Mouse (Mus musculus) embryonic stem cell, embryonic (primary cell): ENCODE data around the gene Gm45711.
"Not testable (repeated sequence)": the region's sequence is repeated elsewhere in the genome, so short reads cannot be mapped to it uniquely, and the experiment has no call there.

Experiments
- CTCF ChIA-PET, 4 experiments: fragments of 300-600 bp in 2 of 4; fragments of 350-600 bp in 2 of 4; sonication (Branson Sonifier 250); formaldehyde crosslinking; loops; one replicate each; lab custom pipeline; 2022; ENCODE audit warnings: inconsistent platforms in 2 of 4; lab: Charles Lee
- POLR2A ChIA-PET, 4 experiments: fragments of 300-600 bp in 2 of 4; fragments of 350-600 bp in 2 of 4; sonication (Branson Sonifier 250); formaldehyde crosslinking; loops; one replicate each; lab custom pipeline; 2022; ENCODE audit warnings: antibody characterized with exemption in 4 of 4, inconsistent platforms in 1 of 4; lab: Charles Lee

The Gm45711 gene

DNA sequence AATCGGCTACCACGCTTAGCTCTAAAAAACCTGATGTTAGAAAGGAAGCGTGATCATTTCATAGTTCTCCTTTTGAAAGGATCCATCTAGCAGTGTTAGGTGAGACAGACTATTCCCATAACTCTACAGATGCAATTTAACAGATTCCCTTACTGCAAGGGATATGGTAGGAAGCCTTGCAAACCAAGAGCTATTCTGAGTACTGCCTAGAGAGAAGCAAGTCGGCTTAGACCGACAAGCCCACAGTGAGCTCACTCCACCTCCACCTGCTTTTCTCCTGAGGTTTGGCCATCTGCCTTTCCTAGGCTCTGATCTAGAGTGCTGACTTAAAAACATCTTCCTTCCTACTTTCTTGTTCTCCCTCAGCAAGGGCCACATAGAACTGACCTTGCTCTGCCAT, 48.1 kb downstream of the Gm45711 start:
- POLR2A ChIA-PET, result not testable (repeated sequence)
- CTCF ChIA-PET, result interaction anchor here in 1 of 4 experiments (0.8 kb wide), 1 partner anchor 11 kb away, joined by 3 read pairs; no protein-coding TSS in a partner anchor

DNA sequence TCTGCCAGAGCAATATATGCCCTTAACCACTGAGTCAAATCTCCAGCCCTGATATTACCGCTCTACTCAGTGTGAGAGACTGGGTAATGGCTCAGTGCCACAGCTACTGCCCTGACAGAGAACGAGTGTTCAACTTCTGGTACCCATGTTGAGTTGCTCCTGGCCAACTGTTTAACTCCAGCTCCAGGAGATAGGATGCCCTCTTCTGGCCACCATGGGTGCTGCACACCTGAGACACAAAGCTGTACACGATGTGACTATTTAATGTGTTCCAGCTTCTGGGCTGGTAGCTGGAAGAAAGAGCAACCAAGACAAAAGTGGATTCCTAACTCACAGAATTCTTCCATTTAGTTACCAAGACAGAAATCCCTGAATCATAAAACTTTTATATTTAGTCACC, 56.9 kb downstream of the Gm45711 start:
- ChIA-PET CTCF (interaction anchor here (0.5 to 1.8 kb wide), 24 partner anchors 13 to 700 kb away, joined by 3 to 9 read pairs (median 4); partner anchors contain the start of genes Dync1li2 (in 2 of the 4) and Terb1 (in 1 of the 4)), POLR2A (interaction anchor here in 2 of 4 experiments (0.8 to 1.0 kb wide), 2 partner anchors 189 to 325 kb away, joined by 3 read pairs; no protein-coding TSS in a partner anchor)

DNA sequence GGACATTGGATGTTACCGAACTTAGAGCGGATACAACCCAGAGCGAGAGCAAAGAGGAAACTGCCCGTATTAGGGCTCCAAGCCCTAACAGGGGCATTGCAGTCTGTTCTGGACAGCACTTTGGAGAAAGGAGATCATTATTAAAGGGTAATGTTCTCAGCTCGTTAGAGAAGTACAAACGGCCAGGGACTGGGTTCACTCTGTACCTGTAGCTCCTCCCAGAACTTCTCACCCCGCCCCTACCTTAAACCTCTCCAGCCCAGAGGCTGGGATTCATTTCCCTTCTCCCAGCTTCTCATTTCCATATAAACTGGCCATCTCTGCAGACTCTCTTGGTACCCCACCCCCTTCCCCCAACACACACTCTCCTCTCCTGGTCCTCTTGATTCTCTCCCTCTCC, 58.4 kb downstream of the Gm45711 start:
- POLR2A ChIA-PET, result interaction anchor here in 3 of 4 experiments (0.6 to 2.4 kb wide), 15 partner anchors 9 to 351 kb away, joined by 3 to 9 read pairs (median 3); partner anchors contain the start of gene Dync1li2 (in 2 of the 3)
- CTCF ChIA-PET, result interaction anchor here in 3 of 4 experiments (0.6 to 1.6 kb wide), 15 partner anchors 10 to 340 kb away, joined by 3 to 6 read pairs (median 4); partner anchors contain the start of genes Bean1 (in 1 of the 3) and Terb1 (in 1 of the 3)

DNA sequence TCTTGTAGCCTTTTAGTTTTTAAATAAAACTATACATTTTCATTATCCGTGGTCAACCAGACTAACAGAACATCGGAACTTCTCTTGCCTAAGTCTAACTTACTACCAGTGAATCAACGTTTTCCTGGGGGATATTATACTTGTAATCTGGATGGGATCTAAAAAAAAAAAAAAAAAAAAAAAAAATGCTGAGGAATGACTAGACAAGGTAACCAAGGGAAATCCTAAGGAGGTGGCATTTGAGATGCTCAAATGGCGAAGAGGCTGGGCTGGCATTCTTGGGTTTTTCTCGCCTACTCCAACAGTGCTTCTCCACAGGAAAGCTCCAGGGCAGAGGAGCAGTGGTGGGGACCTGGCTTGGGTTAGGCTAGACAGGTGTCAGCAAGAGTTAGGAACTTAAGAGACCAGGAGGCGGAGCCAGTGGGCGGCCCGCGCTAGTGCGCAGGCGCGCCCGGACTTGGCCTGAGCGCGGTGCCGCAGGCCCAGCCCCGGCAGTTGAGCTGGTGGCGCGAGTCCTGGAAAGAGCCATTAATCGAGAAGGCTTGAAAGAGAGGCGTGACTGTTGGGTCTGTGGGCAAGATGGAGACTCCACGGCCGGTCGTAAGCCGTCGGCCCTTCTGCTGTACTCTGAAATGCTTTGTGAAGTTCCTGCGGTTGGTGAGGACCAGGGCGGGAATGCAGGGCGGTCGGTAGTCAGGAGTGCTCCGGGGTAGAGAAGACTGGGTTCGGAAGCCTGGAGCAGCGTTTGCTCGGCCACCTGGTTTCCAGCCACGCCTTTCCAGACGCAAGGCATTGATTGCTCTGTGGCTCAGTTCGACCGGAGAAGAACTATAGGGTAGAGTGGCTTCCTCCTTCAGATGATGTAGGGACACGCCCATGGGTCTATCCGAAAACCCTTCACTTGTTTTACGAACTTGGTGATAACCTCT, 59.2 kb downstream of the Gm45711 start, which contains the start of gene Cklf:
Gene Cklf, plus strand, starts transcription at position 423 of the 929 bp plus-strand sequence.
- CTCF ChIA-PET, result interaction anchor here (0.5 to 1.6 kb wide), 23 partner anchors 9 to 1399 kb away, joined by 3 to 6 read pairs (median 4); partner anchors contain the start of genes Bean1 (in 1 of the 4), Dync1li2 (in 1 of the 4) and Terb1 (in 1 of the 4)
- POLR2A ChIA-PET, result interaction anchor here in 3 of 4 experiments (0.6 to 2.4 kb wide), 17 partner anchors 10 to 352 kb away, joined by 3 to 9 read pairs (median 3); partner anchors contain the start of genes Dync1li2 (in 2 of the 3) and Pdp2 (in 1 of the 3)

DNA sequence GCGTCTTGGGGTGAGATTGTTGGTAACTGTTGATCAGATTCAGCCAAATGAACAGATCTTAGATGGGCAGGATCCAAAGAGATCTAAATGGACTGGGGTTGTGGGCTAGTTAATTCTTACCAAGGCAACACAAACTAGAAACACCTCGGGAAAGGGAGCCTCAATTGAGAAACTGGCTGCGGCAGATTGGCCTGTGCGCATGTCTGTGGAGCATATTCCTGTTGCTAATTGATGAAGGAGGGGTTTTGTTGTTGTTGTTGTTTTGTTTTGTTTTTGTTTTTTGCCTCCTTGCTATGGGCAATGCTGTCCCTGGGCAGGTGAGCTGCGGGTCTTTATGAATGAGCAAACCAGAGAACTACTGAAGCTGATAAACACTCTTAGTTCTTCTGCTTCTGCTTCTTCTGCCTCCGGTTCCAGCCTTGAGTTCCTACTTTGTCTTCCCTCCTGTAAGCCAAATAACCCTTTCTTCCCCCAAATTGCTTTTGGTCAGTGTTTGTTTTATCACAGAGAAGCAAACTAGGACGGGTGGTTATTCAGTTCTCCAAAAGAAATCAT, 60.4 kb downstream of the Gm45711 start:
- POLR2A ChIA-PET, result interaction anchor here in 2 of 4 experiments (0.8 to 1.3 kb wide), 2 partner anchors 342 to 348 kb away, joined by 3 read pairs; partner anchors contain the start of gene Pdp2 (in 1 of the 2)
- CTCF ChIA-PET, result no interaction called here

DNA sequence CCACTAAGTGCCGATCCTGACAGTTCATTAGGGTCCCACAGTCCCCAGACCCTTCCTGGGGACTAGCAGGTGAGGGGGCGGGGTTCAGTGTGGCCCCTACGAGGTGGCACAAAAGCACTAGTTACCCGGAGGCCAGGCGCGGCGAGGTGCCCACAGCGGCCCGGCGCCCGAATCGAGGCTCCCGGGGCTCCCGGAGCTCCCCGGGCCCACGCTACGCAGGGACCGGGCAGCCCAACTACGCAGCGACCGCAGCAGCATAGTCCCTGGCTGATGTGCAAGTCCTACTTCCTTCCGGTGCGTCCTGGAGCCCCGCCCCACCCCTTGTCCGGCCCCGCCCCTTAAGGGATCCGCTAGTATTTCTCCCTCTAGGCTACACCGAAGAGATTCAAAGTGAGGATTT, 61.6 kb downstream of the Gm45711 start, which contains the start of gene Tk2:
Gene Tk2, minus strand, starts transcription at position 283 of the 400 bp plus-strand sequence.
- ChIA-PET CTCF (no interaction called here), POLR2A (interaction anchor here in 1 of 4 experiments (0.5 to 0.6 kb wide), 2 partner anchors 149 to 207 kb away, joined by 4 read pairs; no protein-coding TSS in a partner anchor)

DNA sequence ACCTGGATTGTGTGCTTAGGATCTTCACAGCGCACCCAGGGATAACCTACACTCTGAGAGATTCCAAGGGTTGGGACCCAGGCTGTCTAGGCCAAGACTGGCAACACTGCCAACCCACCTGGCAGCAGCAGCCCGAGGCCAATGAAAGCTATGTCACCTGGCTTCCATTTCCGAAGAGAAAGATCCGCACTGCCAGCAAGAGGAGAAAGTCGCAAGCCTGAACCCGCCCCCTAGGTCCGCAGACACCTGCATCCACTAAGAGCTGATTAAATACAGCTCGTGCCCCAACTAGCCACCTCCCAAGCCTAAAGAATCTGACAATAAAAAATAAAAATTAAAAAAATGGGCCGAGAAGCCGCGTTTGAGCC, 62.0 kb downstream of the Gm45711 start:
- POLR2A ChIA-PET, result interaction anchor here in 1 of 4 experiments (0.5 kb wide), 1 partner anchor 207 kb away, joined by 4 read pairs; no protein-coding TSS in a partner anchor

DNA sequence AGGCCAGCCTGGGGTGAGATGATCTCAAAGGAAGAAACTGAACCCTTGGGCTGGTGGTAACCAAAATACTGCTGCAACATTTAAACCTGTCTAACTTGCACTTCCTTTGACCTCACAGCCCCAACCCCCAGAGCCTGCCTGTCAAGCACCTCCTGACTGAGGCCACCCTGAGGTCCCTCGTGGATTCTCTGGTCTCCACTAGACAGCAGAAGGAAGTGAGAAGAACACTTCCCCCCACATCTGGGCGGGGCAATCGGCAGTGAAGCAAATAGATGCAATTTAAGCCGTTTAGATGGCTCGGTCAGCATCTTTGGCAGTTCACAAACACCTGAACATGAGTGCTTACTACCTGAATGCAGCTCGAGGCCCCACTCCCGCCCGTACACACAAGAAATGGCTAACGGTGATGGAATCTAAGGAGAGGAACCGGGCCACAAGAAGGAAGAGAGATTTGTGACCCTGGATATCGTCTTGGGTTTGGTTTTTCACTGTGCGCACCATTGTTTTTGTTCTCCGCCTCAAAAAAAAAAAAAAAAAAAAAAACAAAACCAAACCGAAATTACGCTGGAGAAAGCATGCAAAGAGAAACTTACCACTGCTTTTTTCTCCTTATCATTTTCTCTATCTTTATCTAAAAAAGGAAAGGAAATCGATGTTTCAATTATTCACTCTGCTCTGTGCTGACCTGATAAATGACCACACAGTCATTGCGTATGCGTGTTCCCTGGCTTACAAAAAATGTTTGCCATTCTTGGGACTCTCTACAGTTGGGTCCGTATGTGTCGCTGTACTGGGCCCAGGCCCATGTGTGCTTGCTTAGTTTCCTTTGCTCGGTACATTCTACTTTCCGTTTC, 62.6 kb downstream of the Gm45711 start:
- CTCF ChIA-PET, result interaction anchor here in 1 of 4 experiments (0.6 kb wide), 1 partner anchor 322 kb away, joined by 3 read pairs; no protein-coding TSS in a partner anchor

More for the DNA sequence above, 62.0 kb downstream of the Gm45711 start:
- CTCF ChIA-PET, result no interaction called here

DNA sequence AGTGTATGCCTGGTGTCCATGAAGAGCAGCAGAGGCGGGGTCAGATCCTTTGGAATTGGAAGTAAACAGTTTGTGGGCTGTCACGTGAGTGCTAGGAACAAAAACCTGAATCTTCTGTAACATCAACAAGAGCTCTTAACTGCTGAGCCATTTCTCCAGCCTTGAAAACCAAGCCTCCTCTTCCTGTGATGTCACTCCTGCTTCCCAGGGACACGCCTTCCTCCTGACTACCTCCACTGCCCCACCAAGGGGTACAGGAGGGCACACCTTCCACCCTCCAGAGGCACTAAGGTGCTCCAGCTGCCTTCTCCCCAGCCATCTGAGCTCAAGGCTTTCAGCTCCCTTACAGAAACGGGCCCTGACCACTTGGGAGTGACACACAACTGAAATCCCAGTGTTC, 63.3 kb downstream of the Gm45711 start:
- POLR2A ChIA-PET, result interaction anchor here in 1 of 4 experiments (0.9 to 1.0 kb wide), 2 partner anchors 12 to 196 kb away, joined by 3 to 5 read pairs; partner anchors contain the start of gene Dync1li2
- CTCF ChIA-PET, result interaction anchor here in 1 of 4 experiments (0.6 kb wide), 1 partner anchor 323 kb away, joined by 3 read pairs; no protein-coding TSS in a partner anchor

More for the DNA sequence above, 62.6 kb downstream of the Gm45711 start:
- POLR2A ChIA-PET, result interaction anchor here in 1 of 4 experiments (0.9 to 1.0 kb wide), 2 partner anchors 12 to 195 kb away, joined by 3 to 5 read pairs; partner anchors contain the start of gene Dync1li2

DNA sequence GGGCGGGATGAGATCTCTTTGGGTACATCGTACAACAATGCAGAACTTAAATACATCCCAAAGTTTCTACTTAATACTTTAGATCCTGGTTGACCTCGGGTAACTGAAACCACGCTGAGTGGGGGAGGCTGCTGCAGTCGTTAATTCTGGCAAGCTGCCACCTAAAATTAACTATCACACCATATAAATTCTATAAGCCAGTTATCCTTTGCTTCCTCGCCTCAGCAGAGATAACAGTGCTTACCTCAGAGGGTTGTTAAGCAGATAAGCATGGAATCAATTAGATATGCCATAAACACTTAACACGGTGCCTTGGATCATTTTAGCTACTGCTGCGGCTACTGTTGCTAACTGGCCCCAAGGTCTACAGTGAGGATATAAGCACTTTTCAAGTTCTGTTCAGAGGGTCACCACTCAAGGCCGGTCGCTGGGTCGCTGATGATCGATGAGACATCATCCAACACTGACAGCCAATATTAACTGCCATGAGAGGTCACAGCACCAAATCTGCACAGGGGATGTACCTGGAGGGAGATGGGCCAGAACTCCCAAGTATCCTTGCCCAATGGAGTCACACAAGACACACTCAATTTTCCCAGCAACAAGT, 67.7 kb downstream of the Gm45711 start:
- CTCF ChIA-PET, result interaction anchor here in 2 of 4 experiments (1.1 to 1.6 kb wide), 3 partner anchors 9 to 62 kb away, joined by 3 to 4 read pairs (median 3); partner anchors contain the start of gene Cklf (in 1 of the 2)
- POLR2A ChIA-PET, result interaction anchor here in 1 of 4 experiments (1.3 kb wide), 1 partner anchor 32 kb away, joined by 3 read pairs; no protein-coding TSS in a partner anchor

DNA sequence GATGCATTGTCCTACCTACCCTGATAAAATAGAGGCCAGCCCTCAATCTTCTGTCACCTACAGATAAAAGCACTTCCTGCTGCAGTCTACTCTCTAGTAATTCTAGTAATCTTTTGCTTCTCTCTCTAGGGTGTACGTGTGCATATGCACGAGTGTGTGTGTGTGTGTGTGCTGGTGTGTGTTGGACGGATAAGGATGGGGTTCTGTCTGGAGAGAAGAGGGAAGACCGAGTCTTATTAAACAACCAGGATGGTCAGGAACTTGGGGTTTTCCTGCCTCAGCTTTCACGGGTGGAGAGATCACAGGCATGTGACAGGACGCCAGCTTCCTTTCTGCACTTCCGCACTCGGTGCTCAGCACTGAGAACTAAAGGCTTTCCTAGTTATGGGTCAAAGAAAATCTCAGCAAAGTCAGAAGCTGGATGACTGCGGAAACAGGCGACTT, 70.4 kb downstream of the Gm45711 start:
- ChIA-PET CTCF (no interaction called here), POLR2A (no interaction called here)

DNA sequence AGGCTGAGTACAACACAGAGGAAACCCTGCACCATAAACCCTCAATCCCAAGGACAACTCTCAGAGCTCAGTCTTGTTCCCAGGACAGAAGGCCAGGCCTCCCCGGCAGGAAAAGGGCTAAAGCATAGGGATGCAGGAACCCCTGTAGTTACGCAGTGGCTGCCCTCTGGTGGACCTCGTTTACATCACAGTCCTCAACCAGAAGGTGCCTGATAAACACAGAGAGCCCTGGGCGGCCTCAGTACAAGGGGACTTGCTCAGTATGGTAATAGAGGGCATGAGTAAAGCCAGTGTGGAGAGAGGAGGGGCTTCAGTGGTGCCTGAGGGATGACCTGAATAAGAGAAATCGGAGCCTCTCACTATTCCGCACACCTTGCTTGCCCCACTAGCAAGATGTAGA, 75.3 kb downstream of the Gm45711 start:
- POLR2A ChIA-PET, result interaction anchor here in 1 of 4 experiments (1.1 to 1.3 kb wide), 2 partner anchors 12 to 24 kb away, joined by 3 read pairs; no protein-coding TSS in a partner anchor
- CTCF ChIA-PET, result interaction anchor here in 3 of 4 experiments (0.5 to 1.7 kb wide), 7 partner anchors 14 to 368 kb away, joined by 3 to 5 read pairs (median 3); no protein-coding TSS in a partner anchor

DNA sequence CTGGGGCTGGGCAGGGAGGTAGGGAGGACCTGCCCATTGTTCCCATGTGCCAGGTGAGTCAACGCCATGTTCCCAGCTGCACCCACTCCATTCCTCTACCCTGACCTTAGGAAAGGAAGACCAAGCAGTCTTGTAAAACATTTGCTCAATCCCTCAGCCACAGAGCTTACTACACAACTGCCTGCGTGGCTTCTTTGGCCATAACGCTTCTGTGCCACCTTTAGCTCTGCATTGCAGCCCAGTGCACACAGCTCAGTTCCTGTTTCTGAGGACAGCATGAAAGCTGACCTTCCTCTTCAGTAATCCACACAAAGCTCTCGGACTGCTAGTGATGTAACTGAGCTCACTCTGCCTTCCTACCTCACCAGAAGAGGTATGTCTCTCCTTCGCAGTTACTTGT, 77.0 kb downstream of the Gm45711 start:
- ChIA-PET POLR2A (no interaction called here), CTCF (interaction anchor here in 1 of 4 experiments (0.9 kb wide), 1 partner anchor 12 kb away, joined by 3 read pairs; no protein-coding TSS in a partner anchor)

DNA sequence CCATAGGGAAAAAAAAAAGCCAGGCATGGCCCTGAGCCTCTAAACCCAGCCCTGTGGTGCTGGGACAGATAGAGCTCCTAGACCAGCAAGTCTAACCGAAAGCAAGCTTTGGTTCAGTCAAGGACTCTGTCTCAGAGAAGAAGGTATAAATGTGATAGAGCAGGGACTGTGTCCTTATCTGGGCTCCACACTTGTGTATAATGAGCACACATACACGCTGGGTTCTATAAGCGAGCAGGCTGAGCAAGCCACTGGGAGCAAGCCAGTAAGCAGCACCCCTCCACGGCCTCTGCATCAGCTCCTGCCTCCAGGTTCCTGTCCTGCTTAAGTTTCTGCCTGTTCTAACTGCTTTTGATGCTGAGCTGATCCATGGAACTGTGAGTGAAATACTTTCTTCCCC, 77.8 kb downstream of the Gm45711 start:
- CTCF ChIA-PET, result interaction anchor here in 1 of 4 experiments (0.9 kb wide), 1 partner anchor 11 kb away, joined by 3 read pairs; no protein-coding TSS in a partner anchor
- POLR2A ChIA-PET, result no interaction called here
